Mouse (Mus musculus): ENCODE measurements around the gene Lmbr1. TPM values are rescaled to one million over a fixed set of nuclear protein-coding genes. Genes with fewer than 3 reads are reported as not detected.
"Not testable (repeated sequence)": the region's sequence is repeated elsewhere in the genome, so short reads cannot be mapped to it uniquely, and the experiment has no call there.

Gene Lmbr1
- polyA plus RNA-seq (2012; fragmentation: generic; extraction: Trizol): 1.8 TPM
- long read RNA-seq, experiment 1, partial matches to known transcripts: 0 of 4 reads
- long read RNA-seq, experiment 1, other reads (novel, unspliced or antisense): 4 of 4 reads
- long read RNA-seq, experiment 2, full-length matches to known transcripts: 4 of 17 reads
- long read RNA-seq, experiment 2, partial matches to known transcripts: 0 of 17 reads
- long read RNA-seq, experiment 2, other reads (novel, unspliced or antisense): 13 of 17 reads

DNA sequence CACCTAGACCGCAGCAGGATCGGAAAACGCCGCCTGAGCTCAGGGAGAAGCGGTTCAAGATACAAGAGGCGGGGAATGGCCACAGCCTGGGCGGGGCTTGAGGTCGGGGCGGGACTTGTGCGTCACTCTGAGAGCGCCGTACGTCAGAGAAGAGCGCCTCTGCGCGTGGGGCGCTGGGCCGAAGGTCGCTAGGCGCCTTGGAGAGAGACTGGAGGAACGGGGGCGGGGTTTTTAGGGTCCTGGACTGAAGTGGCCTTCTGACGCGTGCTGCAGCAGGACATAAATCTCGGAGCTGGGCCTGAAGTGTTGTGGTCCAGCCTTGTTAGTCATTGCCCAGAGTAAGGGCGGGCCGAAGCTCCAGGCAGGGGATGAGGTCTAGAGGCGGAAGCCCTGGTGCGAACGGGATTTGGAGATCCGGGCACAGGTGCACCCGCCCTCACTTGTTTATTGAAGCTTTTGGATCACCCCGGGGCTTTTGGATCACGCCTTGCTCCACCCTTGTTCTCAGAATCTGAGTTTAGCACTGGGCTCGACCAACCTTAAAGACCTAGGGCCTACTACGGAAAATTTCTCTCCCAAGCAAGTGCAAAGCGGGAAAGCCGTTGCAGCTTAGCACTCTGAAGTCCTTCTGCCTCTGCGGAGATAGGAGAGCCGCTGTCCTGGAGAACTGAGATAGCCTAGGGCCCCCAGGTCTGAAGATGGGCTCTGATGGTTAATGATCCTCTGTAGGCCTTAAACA lies at the start of gene Lmbr1:
Lmbr1 (minus strand) TSS at position 93 of the 739 bp plus-strand sequence.
- peak within 1 kb of the TSS; percentile 48 for H3K4me3 ChIP-seq (ENCODE audit: insufficient read depth, poor library complexity, severe bottlenecking)
- no peaks in the 10 kb centered on the region for H3K79me3 ChIP-seq (ENCODE audit: low read depth)
- H3ac ChIP-seq (ENCODE audit: control insufficient read depth, insufficient read length, low read depth): peak within 1 kb of the TSS; percentile 44
- no peaks in the 10 kb centered on the region for H3K36me3 ChIP-seq (ENCODE audit: control insufficient read depth, insufficient read depth)
- H3K27me3 ChIP-seq (ENCODE audit: control insufficient read depth, insufficient read depth, insufficient read length): no peaks in the 10 kb centered on the region
- TF ChIP-seq CTCF (IDR thresholded peaks at IDR 0.05; ENCODE audit: control insufficient read depth, insufficient read depth, insufficient read length) (no peak), MAX (IDR thresholded peaks at IDR 0.05) (no peak), FOSL1 (IDR thresholded peaks at IDR 0.05; ENCODE audit: insufficient read depth, low read length, poor library complexity, severe bottlenecking) (no peak), CEBPB (IDR thresholded peaks at IDR 0.05; ENCODE audit: low read depth) (no peak), MYOD1 (IDR thresholded peaks at IDR 0.05; ENCODE audit: control insufficient read depth, insufficient read length, low read depth) (no peak), USF1 (IDR thresholded peaks at IDR 0.05; ENCODE audit: low read depth) (no peak), MYOG (IDR thresholded peaks at IDR 0.05; ENCODE audit: control insufficient read depth, extremely low read depth, insufficient read length) (no peak)
- no peaks in the 10 kb centered on the region for H3K79me2 ChIP-seq (ENCODE audit: control insufficient read depth, insufficient read depth)

DNA sequence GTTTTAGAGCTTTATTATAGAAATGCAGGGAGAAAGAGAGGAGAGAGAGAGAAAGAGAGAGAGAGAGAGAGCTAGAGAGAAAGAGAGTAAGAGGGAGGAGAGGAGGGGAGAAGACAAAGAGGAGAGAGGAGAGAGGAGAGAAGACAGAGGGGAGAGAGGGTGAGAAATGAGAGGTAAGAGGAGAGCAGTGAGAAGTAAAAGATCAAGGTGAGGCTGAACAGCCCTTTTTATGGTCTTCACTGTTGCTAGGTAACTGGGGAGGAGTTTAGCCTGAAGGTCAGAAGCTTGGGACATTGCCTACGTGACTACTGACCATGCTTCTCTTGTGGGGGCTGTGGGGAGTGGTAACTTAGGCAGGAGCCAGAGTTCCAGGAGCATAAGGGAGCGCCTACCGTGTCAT lies 45.1 kb upstream of the Lmbr1 start:
- H3ac ChIP-seq (ENCODE audit: control insufficient read depth, insufficient read length, low read depth); H3K79me2 ChIP-seq (ENCODE audit: control insufficient read depth, insufficient read depth); H3K27me3 ChIP-seq (ENCODE audit: control insufficient read depth, insufficient read depth, insufficient read length); H3K79me3 ChIP-seq (ENCODE audit: low read depth); H3K36me3 ChIP-seq (ENCODE audit: control insufficient read depth, insufficient read depth); H3K4me3 ChIP-seq (ENCODE audit: insufficient read depth, poor library complexity, severe bottlenecking): not testable (repeated sequence)

DNA sequence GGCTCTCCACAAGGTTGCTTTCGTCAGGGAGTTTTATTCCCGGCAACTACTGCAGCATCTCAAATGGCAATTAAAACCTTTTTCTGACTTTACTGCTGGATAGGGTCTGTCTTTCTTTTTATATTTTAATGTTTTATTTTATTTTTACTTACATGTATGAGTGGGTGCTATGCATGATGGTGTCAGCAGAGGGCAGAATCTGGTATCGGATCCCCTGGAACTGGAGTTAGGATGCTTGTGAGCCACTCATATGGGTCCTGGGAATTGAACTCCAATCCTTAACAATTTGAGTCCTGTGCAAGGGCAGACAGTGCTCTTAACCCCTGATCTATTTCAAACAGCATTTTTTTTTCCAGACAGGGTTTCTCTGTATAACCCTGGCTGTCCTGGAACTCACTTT lies 34.9 kb upstream of the Lmbr1 start:
- Histone ChIP-seq H3K27me3 (ENCODE audit: control insufficient read depth, insufficient read depth, insufficient read length) (peaks cover 7% of the 10 kb centered on the region), H3K4me3 (ENCODE audit: insufficient read depth, poor library complexity, severe bottlenecking) (no peak overlapping the region), H3ac (ENCODE audit: control insufficient read depth, insufficient read length, low read depth) (no peak overlapping the region), H3K79me2 (ENCODE audit: control insufficient read depth, insufficient read depth) (no peaks in the 10 kb centered on the region), H3K79me3 (ENCODE audit: low read depth) (no peaks in the 10 kb centered on the region), H3K36me3 (ENCODE audit: control insufficient read depth, insufficient read depth) (no peaks in the 10 kb centered on the region)
- TF ChIP-seq MYOD1 (IDR thresholded peaks at IDR 0.05; ENCODE audit: control insufficient read depth, insufficient read length, low read depth): no peak
- no peak for TF ChIP-seq MAX (IDR thresholded peaks at IDR 0.05)
- TF ChIP-seq FOSL1 (IDR thresholded peaks at IDR 0.05; ENCODE audit: insufficient read depth, low read length, poor library complexity, severe bottlenecking): no peak
- no peak for TF ChIP-seq CEBPB (IDR thresholded peaks at IDR 0.05; ENCODE audit: low read depth)
- no peak for TF ChIP-seq USF1 (IDR thresholded peaks at IDR 0.05; ENCODE audit: low read depth)
- TF ChIP-seq CTCF (IDR thresholded peaks at IDR 0.05; ENCODE audit: control insufficient read depth, insufficient read depth, insufficient read length): no peak
- no peak for TF ChIP-seq MYOG (IDR thresholded peaks at IDR 0.05; ENCODE audit: control insufficient read depth, extremely low read depth, insufficient read length)

DNA sequence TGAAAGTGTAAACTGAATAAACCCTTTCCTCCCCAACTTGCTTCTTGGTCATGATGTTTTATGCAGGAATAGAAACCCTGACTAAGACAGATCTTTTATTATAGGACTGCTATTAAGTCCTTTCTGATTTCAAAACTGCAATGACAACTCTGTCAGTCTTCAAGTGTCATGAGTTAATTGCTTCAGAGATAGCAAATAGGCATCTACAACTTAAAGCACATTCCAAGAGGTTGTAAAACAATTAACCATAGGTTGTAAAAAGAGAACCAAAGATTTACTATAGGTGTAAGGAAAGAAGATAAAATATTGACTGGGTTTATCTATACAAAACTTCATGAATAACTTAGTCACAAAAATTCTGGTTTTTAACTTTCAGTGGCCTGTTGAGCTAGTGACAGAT lies 32.7 kb upstream of the Lmbr1 start:
- H3K27me3 ChIP-seq (ENCODE audit: control insufficient read depth, insufficient read depth, insufficient read length): peaks cover 7% of the 10 kb centered on the region
- no peak overlapping the region for H3K4me3 ChIP-seq (ENCODE audit: insufficient read depth, poor library complexity, severe bottlenecking)
- H3ac ChIP-seq (ENCODE audit: control insufficient read depth, insufficient read length, low read depth): no peak overlapping the region

DNA sequence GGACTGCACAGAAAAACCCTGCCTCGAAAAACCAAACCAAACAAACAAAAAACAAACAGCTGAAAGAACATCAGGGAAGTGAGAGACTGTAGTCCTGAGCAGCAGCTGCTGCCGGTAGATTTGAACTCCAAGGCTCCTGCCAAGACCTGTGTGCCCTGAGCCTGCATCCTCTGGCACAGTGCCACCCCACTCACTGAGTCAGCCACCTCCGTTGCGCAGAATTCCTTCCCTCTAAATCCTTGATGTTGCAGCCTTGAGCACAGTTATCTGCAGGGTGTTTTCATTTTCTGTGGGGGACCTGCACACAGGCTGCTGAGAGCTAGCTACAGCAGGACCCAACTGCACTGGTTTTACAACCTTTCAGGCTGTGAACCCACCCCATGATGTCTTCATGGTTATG lies 20.2 kb upstream of the Lmbr1 start:
- Histone ChIP-seq H3K79me2 (ENCODE audit: control insufficient read depth, insufficient read depth) (no peaks in the 10 kb centered on the region), H3K36me3 (ENCODE audit: control insufficient read depth, insufficient read depth) (no peaks in the 10 kb centered on the region), H3ac (ENCODE audit: control insufficient read depth, insufficient read length, low read depth) (no peak overlapping the region), H3K4me3 (ENCODE audit: insufficient read depth, poor library complexity, severe bottlenecking) (no peak overlapping the region), H3K79me3 (ENCODE audit: low read depth) (no peaks in the 10 kb centered on the region), H3K27me3 (ENCODE audit: control insufficient read depth, insufficient read depth, insufficient read length) (peaks cover 3% of the 10 kb centered on the region)
- TF ChIP-seq MAX (IDR thresholded peaks at IDR 0.05): no peak
- no peak for TF ChIP-seq MYOD1 (IDR thresholded peaks at IDR 0.05; ENCODE audit: control insufficient read depth, insufficient read length, low read depth)
- no peak for TF ChIP-seq CTCF (IDR thresholded peaks at IDR 0.05; ENCODE audit: control insufficient read depth, insufficient read depth, insufficient read length)
- no peak for TF ChIP-seq USF1 (IDR thresholded peaks at IDR 0.05; ENCODE audit: low read depth)
- TF ChIP-seq FOSL1 (IDR thresholded peaks at IDR 0.05; ENCODE audit: insufficient read depth, low read length, poor library complexity, severe bottlenecking): no peak
- no peak for TF ChIP-seq MYOG (IDR thresholded peaks at IDR 0.05; ENCODE audit: control insufficient read depth, extremely low read depth, insufficient read length)
- no peak for TF ChIP-seq CEBPB (IDR thresholded peaks at IDR 0.05; ENCODE audit: low read depth)

More for the DNA sequence above, 32.7 kb upstream of the Lmbr1 start:
- TF ChIP-seq CTCF (IDR thresholded peaks at IDR 0.05; ENCODE audit: control insufficient read depth, insufficient read depth, insufficient read length): no peak
- no peak for TF ChIP-seq FOSL1 (IDR thresholded peaks at IDR 0.05; ENCODE audit: insufficient read depth, low read length, poor library complexity, severe bottlenecking)
- no peak for TF ChIP-seq MAX (IDR thresholded peaks at IDR 0.05)
- no peak for TF ChIP-seq USF1 (IDR thresholded peaks at IDR 0.05; ENCODE audit: low read depth)
- no peak for TF ChIP-seq MYOG (IDR thresholded peaks at IDR 0.05; ENCODE audit: control insufficient read depth, extremely low read depth, insufficient read length)
- no peak for TF ChIP-seq MYOD1 (IDR thresholded peaks at IDR 0.05; ENCODE audit: control insufficient read depth, insufficient read length, low read depth)
- no peak for TF ChIP-seq CEBPB (IDR thresholded peaks at IDR 0.05; ENCODE audit: low read depth)
- H3K36me3 ChIP-seq (ENCODE audit: control insufficient read depth, insufficient read depth): no peaks in the 10 kb centered on the region
- H3K79me2 ChIP-seq (ENCODE audit: control insufficient read depth, insufficient read depth): no peaks in the 10 kb centered on the region
- no peaks in the 10 kb centered on the region for H3K79me3 ChIP-seq (ENCODE audit: low read depth)
